Mouse (Mus musculus): ENCODE results near the gene Emid1. TPM values are rescaled to one million over a fixed set of nuclear protein-coding genes. Genes with fewer than 3 reads are reported as not detected.

Emid1 gene
- total and polyA plus RNA-seq, 3 experiments, result not detected

GRCm38 (mm10) chr11:5165471-5165916, 13.4 kb upstream of the Emid1 start:
- no peaks in the 10 kb centered on the region for H3K79me2 ChIP-seq (replicated peaks; ENCODE audit: control insufficient read depth, extremely low read depth, insufficient read depth, poor library complexity, severe bottlenecking)
- no peaks in the 10 kb centered on the region for H3K4me1 ChIP-seq (ENCODE audit: control insufficient read depth in 1 of 2, insufficient read depth in 2 of 2)
- no peaks in the 10 kb centered on the region for H3K36me3 ChIP-seq (replicated peaks in 1 of 2; ENCODE audit: control insufficient read depth in 1 of 2, insufficient read depth in 1 of 2, low read length in 1 of 2)
- no peak for DNase-seq (ENCODE audit: extremely low read depth)
- H3K9me3 ChIP-seq (replicated peaks; ENCODE audit: low read length), result peaks cover 8% of the 10 kb centered on the region
- peaks cover 13% of the 10 kb centered on the region for H3K27me3 ChIP-seq (replicated peaks)
- TF ChIP-seq NRF1 (IDR thresholded peaks at IDR 0.05; ENCODE audit: low read depth, low read length), result no peak
- TF ChIP-seq IRF4 (IDR thresholded peaks at IDR 0.05; ENCODE audit: low read depth, low read length), result no peak
- TF ChIP-seq PAX5 (IDR thresholded peaks at IDR 0.05; ENCODE audit: low read length), result no peak
- TF ChIP-seq ZC3H11A (IDR thresholded peaks at IDR 0.05; ENCODE audit: low read depth, low read length), result no peak
- no peak for TF ChIP-seq EP300 (IDR thresholded peaks at IDR 0.05; ENCODE audit: low read length)
- no peak for TF ChIP-seq ELF1 (IDR thresholded peaks at IDR 0.05; ENCODE audit: low read depth, low read length)
- no peak for TF ChIP-seq E2F4 (IDR thresholded peaks at IDR 0.05; ENCODE audit: insufficient replicate concordance, low read depth, low read length)
- no peak for TF ChIP-seq POLR2AphosphoS2 (IDR thresholded peaks at IDR 0.05; ENCODE audit: low read depth, low read length)
- TF ChIP-seq MYC (IDR thresholded peaks at IDR 0.05; ENCODE audit: low read depth, low read length), result no peak
- TF ChIP-seq SMC3 (IDR thresholded peaks at IDR 0.05; ENCODE audit: low read depth, low read length), result no peak
- no peak for TF ChIP-seq ETS1 (conservative IDR thresholded peaks at IDR 0.05; ENCODE audit: low read depth, low read length)
- H3K4me3 ChIP-seq (replicated peaks in 1 of 3; ENCODE audit: low read depth in 2 of 3, low read length in 2 of 3, poor library complexity in 1 of 3), result no peak overlapping the region
- H3K9ac ChIP-seq (ENCODE audit: insufficient read depth, low read depth), result no peak overlapping the region
- in situ Hi-C loops (cut with MboI; ENCODE audit: low pct_ligation_motif_present, low pct_unique_long_range_greater_than_20kb, low sequenced_read_pairs), result no loop called here
- dilution Hi-C loops (cut with MboI; ENCODE audit: extremely low pct_ligation_motif_present, extremely low pct_unique_long_range_greater_than_20kb, low sequenced_read_pairs), result no loop called here
- no peak overlapping the region for H3K27ac ChIP-seq (ENCODE audit: insufficient read depth, low read depth)
- no peak overlapping the region for H3K4me2 ChIP-seq (ENCODE audit: insufficient read depth, low read depth, poor library complexity, severe bottlenecking)

- H3K36me3 ChIP-seq (replicated peaks in 1 of 2; ENCODE audit: control insufficient read depth in 1 of 2, insufficient read depth in 1 of 2, low read length in 1 of 2), result no peaks in the 10 kb centered on the region
- no peak for DNase-seq (ENCODE audit: extremely low read depth)
- no peak for TF ChIP-seq UBTF (IDR thresholded peaks at IDR 0.05; ENCODE audit: low read depth, low read length)
- no peak for TF ChIP-seq HCFC1 (IDR thresholded peaks at IDR 0.05; ENCODE audit: low read depth, low read length)
- H3K79me2 ChIP-seq (replicated peaks; ENCODE audit: control insufficient read depth, extremely low read depth, insufficient read depth, poor library complexity, severe bottlenecking), result no peaks in the 10 kb centered on the region
- no peaks in the 10 kb centered on the region for H3K4me1 ChIP-seq (ENCODE audit: control insufficient read depth in 1 of 2, insufficient read depth in 2 of 2)
- H3K9me3 ChIP-seq (replicated peaks; ENCODE audit: low read length), result peaks cover 13% of the 10 kb centered on the region
- in situ Hi-C loops (cut with MboI; ENCODE audit: low pct_ligation_motif_present, low pct_unique_long_range_greater_than_20kb, low sequenced_read_pairs), result no loop called here
- H3K27me3 ChIP-seq (replicated peaks), result peaks cover 19% of the 10 kb centered on the region
- dilution Hi-C loops (cut with MboI; ENCODE audit: extremely low pct_ligation_motif_present, extremely low pct_unique_long_range_greater_than_20kb, low sequenced_read_pairs), result no loop called here
- H3K9ac ChIP-seq (ENCODE audit: insufficient read depth, low read depth), result no peak overlapping the region
- no peak overlapping the region for H3K4me2 ChIP-seq (ENCODE audit: insufficient read depth, low read depth, poor library complexity, severe bottlenecking)
- no peak overlapping the region for H3K27ac ChIP-seq (ENCODE audit: insufficient read depth, low read depth)
- no peak overlapping the region for H3K4me3 ChIP-seq (replicated peaks in 1 of 3; ENCODE audit: low read depth in 2 of 3, low read length in 2 of 3, poor library complexity in 1 of 3)
These were observed 12.3 kb upstream of the Emid1 start for GRCm38 (mm10) chr11:5164310-5164709.

GRCm38 (mm10) chr11:5163421-5163820, 11.4 kb upstream of the Emid1 start:
- Histone ChIP-seq H3K36me3 (replicated peaks in 1 of 2; ENCODE audit: control insufficient read depth in 1 of 2, insufficient read depth in 1 of 2, low read length in 1 of 2) (no peaks in the 10 kb centered on the region), H3K4me2 (ENCODE audit: insufficient read depth, low read depth, poor library complexity, severe bottlenecking) (no peak overlapping the region), H3K27me3 (replicated peaks) (peaks cover 20% of the 10 kb centered on the region), H3K4me1 (ENCODE audit: control insufficient read depth in 1 of 2, insufficient read depth in 2 of 2) (no peaks in the 10 kb centered on the region), H3K79me2 (replicated peaks; ENCODE audit: control insufficient read depth, extremely low read depth, insufficient read depth, poor library complexity, severe bottlenecking) (no peaks in the 10 kb centered on the region), H3K27ac (ENCODE audit: insufficient read depth, low read depth) (no peak overlapping the region), H3K9ac (ENCODE audit: insufficient read depth, low read depth) (no peak overlapping the region), H3K4me3 (replicated peaks in 1 of 3; ENCODE audit: low read depth in 2 of 3, low read length in 2 of 3, poor library complexity in 1 of 3) (no peak overlapping the region), H3K9me3 (replicated peaks; ENCODE audit: low read length) (peaks cover 14% of the 10 kb centered on the region)
- TF ChIP-seq MYC (IDR thresholded peaks at IDR 0.05; ENCODE audit: low read depth, low read length) (no peak), NELFE (IDR thresholded peaks at IDR 0.05; ENCODE audit: low read depth, low read length) (no peak), SIN3A (IDR thresholded peaks at IDR 0.05; ENCODE audit: low read length) (no peak), TBP (conservative IDR thresholded peaks at IDR 0.05; ENCODE audit: low read depth, low read length) (no peak), ZNF384 (IDR thresholded peaks at IDR 0.05; ENCODE audit: low read depth, low read length) (no peak), POLR2AphosphoS2 (IDR thresholded peaks at IDR 0.05; ENCODE audit: low read depth, low read length) (no peak), MEF2A (IDR thresholded peaks at IDR 0.05; ENCODE audit: borderline replicate concordance, low read depth, low read length) (no peak), E2F4 (IDR thresholded peaks at IDR 0.05; ENCODE audit: insufficient replicate concordance, low read depth, low read length) (no peak), IRF4 (IDR thresholded peaks at IDR 0.05; ENCODE audit: low read depth, low read length) (no peak), POLR2A (IDR thresholded peaks at IDR 0.05; ENCODE audit: low read depth, low read length) (no peak), JUN (IDR thresholded peaks at IDR 0.05; ENCODE audit: insufficient read depth, low read depth, low read length) (no peak), ZMIZ1 (IDR thresholded peaks at IDR 0.05; ENCODE audit: low read depth, low read length) (no peak), KAT2A (IDR thresholded peaks at IDR 0.05; ENCODE audit: insufficient replicate concordance, low read length) (no peak), CTCF (conservative IDR thresholded peaks at IDR 0.05 in 1 of 2, IDR thresholded peaks at IDR 0.05 in 1 of 2; ENCODE audit: low read depth in 2 of 2, low read length in 2 of 2) (no peak), MAX (IDR thresholded peaks at IDR 0.05; ENCODE audit: low read length) (no peak), USF1 (IDR thresholded peaks at IDR 0.05; ENCODE audit: low read depth, low read length) (no peak), ZC3H11A (IDR thresholded peaks at IDR 0.05; ENCODE audit: low read depth, low read length) (no peak), RCOR1 (conservative IDR thresholded peaks at IDR 0.05; ENCODE audit: low read depth, low read length) (no peak), ELF1 (IDR thresholded peaks at IDR 0.05; ENCODE audit: low read depth, low read length) (no peak), NRF1 (IDR thresholded peaks at IDR 0.05; ENCODE audit: low read depth, low read length) (no peak)
- no peak for DNase-seq (ENCODE audit: extremely low read depth)
- dilution Hi-C loops (cut with MboI; ENCODE audit: extremely low pct_ligation_motif_present, extremely low pct_unique_long_range_greater_than_20kb, low sequenced_read_pairs), result no loop called here
- in situ Hi-C loops (cut with MboI; ENCODE audit: low pct_ligation_motif_present, low pct_unique_long_range_greater_than_20kb, low sequenced_read_pairs), result no loop called here
